Mouse (Mus musculus) T-helper 1 cell (primary cell): ENCODE measurements around the gene Brap.

Experiments used
- in situ Hi-C: fragments of 300-600 bp; cut with MboI, MseI; formaldehyde crosslinking; loops from one replicate; pipeline ENCODE4 v1.15.1; 2025; ENCODE audit warnings: high pct_unique_total_duplicates

The Brap gene

GRCm38 (mm10) chr5:121714331-121714730, 54.0 kb downstream of the Brap start:
- in situ Hi-C loops: no loop called here

GRCm38 (mm10) chr5:121714928-121715327, 54.6 kb downstream of the Brap start:
- in situ Hi-C loops: no loop called here

GRCm38 (mm10) chr5:121718462-121718861, 58.1 kb downstream of the Brap start:
- in situ Hi-C loops: no loop called here

- in situ Hi-C loops: no loop called here
Measured at GRCm38 (mm10) chr5:121720888-121721585, 60.7 kb downstream of the Brap start.

- in situ Hi-C loops: no loop called here
Measured at GRCm38 (mm10) chr5:121721841-121722240, 61.5 kb downstream of the Brap start.

- in situ Hi-C loops: no loop called here
Measured at GRCm38 (mm10) chr5:121724678-121725077, 64.3 kb downstream of the Brap start.

GRCm38 (mm10) chr5:121730057-121730456, 69.7 kb downstream of the Brap start:
- in situ Hi-C loops: no loop called here

- in situ Hi-C loops: no loop called here
Measured at GRCm38 (mm10) chr5:121736641-121737040, 76.3 kb downstream of the Brap start.
